Mouse (Mus musculus) heart, adult 2 months (tissue): ENCODE measurements around the gene Nxnl1.

Experiments
- CTCF ChIP-seq: fragments of 200-600 bp; IDR thresholded peaks from 2 replicates; pipeline ENCODE4 v1.8.1; 2022; ENCODE audit warnings: antibody characterized with exemption, mild to moderate bottlenecking, moderate library complexity
- POLR2A ChIP-seq: fragments of 200-500 bp; IDR thresholded peaks from 2 replicates; pipeline ENCODE4 v1.6.1; 2011; ENCODE audit warnings: mild to moderate bottlenecking, low read depth, low read length, control low read depth; ENCODE audit not compliant: insufficient read depth

DNA sequence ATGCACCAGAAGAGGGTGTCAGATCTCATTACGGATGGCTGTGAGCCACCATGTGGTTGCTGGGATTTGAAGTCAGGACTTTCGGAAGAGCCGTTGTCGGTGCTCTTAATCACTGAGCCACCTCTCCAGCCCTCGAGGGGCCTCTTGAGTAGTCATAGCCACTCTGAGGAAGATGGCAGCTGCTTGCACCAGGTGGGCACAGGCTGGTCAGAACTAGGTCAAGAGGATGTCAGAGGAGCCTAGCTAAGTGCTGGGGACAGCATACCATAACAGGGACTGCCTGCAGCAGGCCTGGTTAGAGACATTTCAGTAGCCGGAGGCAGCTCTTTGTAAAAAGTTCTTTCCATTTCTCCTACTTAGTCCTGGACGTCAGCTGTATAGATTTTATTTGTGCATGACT lies 15.6 kb downstream of the Nxnl1 start:
- TF ChIP-seq POLR2A (no peak), CTCF (no peak)
